In the genomic region with DNA sequence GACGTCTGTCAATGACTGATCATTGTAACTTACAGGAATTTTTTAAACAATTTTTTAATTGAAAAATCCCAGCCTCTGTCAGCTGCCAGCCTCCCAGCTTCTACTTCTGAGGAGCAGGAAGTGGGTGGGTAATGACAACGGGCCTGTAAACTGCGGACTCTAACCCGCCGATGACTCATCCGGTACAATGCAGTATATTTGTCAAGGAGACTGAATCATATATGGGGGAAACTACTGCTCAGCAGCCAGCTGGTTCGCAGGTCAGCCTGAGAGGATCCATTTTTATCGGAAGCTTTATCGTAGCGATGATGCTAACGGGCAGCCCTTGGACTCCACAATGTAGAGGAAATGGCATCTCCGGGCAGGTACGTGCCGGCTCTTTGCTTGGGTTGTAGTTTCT, we compare ENCODE assay signal across 8 mouse cellular contexts. TPM values are rescaled to one million over a fixed set of nuclear protein-coding genes. Genes with fewer than 3 reads are reported as not detected.
DNase-seq lines count a peak whose midpoint lies in the region; TF ChIP-seq lines count a peak whose summit lies in the region.

No protein-coding gene starts in this region.

- H3K79me2 ChIP-seq in C2C12 (ENCODE audit: control insufficient read depth, insufficient read depth): peaks cover 98% of the 10 kb centered on the region

- peak overlapping the region; percentile 36 for H3ac ChIP-seq in C2C12 (ENCODE audit: control insufficient read depth, insufficient read length, low read depth)

- H3K79me3 ChIP-seq in C2C12 (ENCODE audit: low read depth): peaks cover 76% of the 10 kb centered on the region

- intact Hi-C loops in heart, postnatal 10 days (cut with DNase I): no loop called here

- peak; percentile 51 to 55 for DNase-seq in heart, adult 9 months (ENCODE audit: low spot score in 2 of 2)
- DNase-seq in heart, postnatal 10 days: no peak
- DNase-seq in brain, adult 2 months (ENCODE audit: low read depth, low spot score): peak; percentile 89
- DNase-seq in layer of hippocampus, postnatal 36 days: peak; percentile 43 to 46
- DNase-seq in naive thymus-derived CD4-positive, alpha-beta T cell, adult 2 months (ENCODE audit: low read depth): peak; percentile 68
- no peak for DNase-seq in testis, postnatal 10 days (ENCODE audit: low spot score)
- no peak for DNase-seq in embryo, embryonic 9.5 days (ENCODE audit: extremely low spot score)

- no peak for TF ChIP-seq CTCF in C2C12 (IDR thresholded peaks at IDR 0.05; ENCODE audit: control insufficient read depth, insufficient read depth, insufficient read length)

- H3K36me3 ChIP-seq in C2C12 (ENCODE audit: control insufficient read depth, insufficient read depth): peaks cover 11% of the 10 kb centered on the region

- H3K4me3 ChIP-seq in C2C12 (ENCODE audit: insufficient read depth, poor library complexity, severe bottlenecking): no peak overlapping the region

- H3K27me3 ChIP-seq in C2C12 (ENCODE audit: control insufficient read depth, insufficient read depth, insufficient read length): no peaks in the 10 kb centered on the region

TF ChIP-seq in C2C12, 6 proteins besides CTCF, POLR2A, EP300 and RAD21:
- TF ChIP-seq USF1 (IDR thresholded peaks at IDR 0.05; ENCODE audit: low read depth): no peak
- peak; percentile 41 for TF ChIP-seq MYOD1 (IDR thresholded peaks at IDR 0.05; ENCODE audit: control insufficient read depth, insufficient read length, low read depth)
- no peak for TF ChIP-seq MYOG (IDR thresholded peaks at IDR 0.05; ENCODE audit: control insufficient read depth, extremely low read depth, insufficient read length)
- TF ChIP-seq FOSL1 (IDR thresholded peaks at IDR 0.05; ENCODE audit: insufficient read depth, low read length, poor library complexity, severe bottlenecking): peak; percentile 92
- TF ChIP-seq CEBPB (IDR thresholded peaks at IDR 0.05; ENCODE audit: low read depth): no peak
- TF ChIP-seq MAX (IDR thresholded peaks at IDR 0.05): no peak

RNA-seq across cellular contexts. Expression of a gene that starts 55.2 kb away (rescaled TPM):
- 10 to 100 TPM; 28.4 to 33.4 TPM for total RNA-seq in heart, postnatal 10 days (2021)
- polyA plus RNA-seq in C2C12 (2012; fragmentation: generic; extraction: Trizol): 22.0 TPM
- total RNA-seq in layer of hippocampus, postnatal 36 days (2021): 10 to 100 TPM; 94.2 to 95.2 TPM

Comparison
In these comparisons a context has a peak if more than half of its experiments do, and no peak if none do; other contexts are left out.
1. DNase-seq: peak in heart, adult 9 months (2 of 2), brain, adult 2 months (single experiment), layer of hippocampus, postnatal 36 days (2 of 2) and naive thymus-derived CD4-positive, alpha-beta T cell, adult 2 months (single experiment); none in heart, postnatal 10 days (0 of 2), testis, postnatal 10 days (single experiment) and embryo, embryonic 9.5 days (single experiment).